Mouse (Mus musculus) adrenal gland, postnatal 4 days (tissue): Measurements from ENCODE around the gene Cacna1g. TPM values are rescaled to one million over a fixed set of nuclear protein-coding genes. Genes with fewer than 3 reads are reported as not detected.

Experiments
- DNase-seq, 2 experiments: peaks; one replicate each; pipeline ENCODE4 v3.0.0; 2021 to 2022; ENCODE audit warnings: low spot score in 2 of 2, mixed read lengths in 2 of 2
- total RNA-seq, 2 experiments: library from RNA; stranded (reverse); gene quantifications; 2 replicates each; pipeline ENCODE4 v1.2.3; 2021

Cacna1g gene
- total RNA-seq, 2 experiments from 2014 or later = 8.7 to 12.0 TPM

DNA sequence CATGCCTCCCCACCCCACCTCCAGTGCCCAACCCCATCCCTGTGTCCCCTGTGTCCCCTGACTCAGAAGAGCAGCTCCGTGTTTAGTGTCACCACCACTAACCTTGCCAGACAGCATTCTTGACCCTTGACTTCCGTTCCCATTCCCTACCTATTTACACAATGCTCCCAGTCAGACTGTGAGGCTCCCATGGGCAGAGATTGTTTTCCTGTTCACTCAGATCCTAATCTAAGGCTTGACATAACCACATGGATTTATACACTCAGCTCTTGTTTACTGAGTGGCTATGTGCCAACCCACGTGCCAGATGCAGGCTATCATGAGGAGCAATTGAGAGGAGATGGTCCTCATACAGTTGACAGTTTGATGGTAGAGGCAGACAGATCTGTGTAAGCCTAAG lies 108.7 kb downstream of the Cacna1g start:
- DNase-seq = no peak

DNA sequence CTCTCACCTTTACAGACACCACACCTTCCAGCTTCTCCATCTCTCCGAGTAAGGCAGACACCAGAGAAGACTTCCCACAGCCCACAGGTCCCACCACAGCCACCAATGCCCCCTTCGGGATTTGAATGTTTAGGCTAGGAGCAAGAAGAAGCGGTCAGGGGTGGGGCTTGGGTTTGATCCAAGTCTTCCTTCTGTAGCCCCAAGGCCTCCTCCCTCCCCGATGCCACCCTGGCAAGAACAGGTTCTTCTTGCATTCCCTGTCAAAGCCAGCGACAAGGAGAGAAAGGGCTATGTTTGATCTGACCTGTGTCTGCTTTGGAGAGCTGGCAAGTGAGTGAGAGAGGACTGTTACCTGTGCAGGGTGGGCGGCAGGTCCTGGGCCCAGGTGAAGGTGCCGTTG lies 110.3 kb downstream of the Cacna1g start:
- no peak for DNase-seq

- no peak for DNase-seq
Observed at GRCm38 (mm10) chr11:94362101-94362500, 111.9 kb downstream of the Cacna1g start.

DNA sequence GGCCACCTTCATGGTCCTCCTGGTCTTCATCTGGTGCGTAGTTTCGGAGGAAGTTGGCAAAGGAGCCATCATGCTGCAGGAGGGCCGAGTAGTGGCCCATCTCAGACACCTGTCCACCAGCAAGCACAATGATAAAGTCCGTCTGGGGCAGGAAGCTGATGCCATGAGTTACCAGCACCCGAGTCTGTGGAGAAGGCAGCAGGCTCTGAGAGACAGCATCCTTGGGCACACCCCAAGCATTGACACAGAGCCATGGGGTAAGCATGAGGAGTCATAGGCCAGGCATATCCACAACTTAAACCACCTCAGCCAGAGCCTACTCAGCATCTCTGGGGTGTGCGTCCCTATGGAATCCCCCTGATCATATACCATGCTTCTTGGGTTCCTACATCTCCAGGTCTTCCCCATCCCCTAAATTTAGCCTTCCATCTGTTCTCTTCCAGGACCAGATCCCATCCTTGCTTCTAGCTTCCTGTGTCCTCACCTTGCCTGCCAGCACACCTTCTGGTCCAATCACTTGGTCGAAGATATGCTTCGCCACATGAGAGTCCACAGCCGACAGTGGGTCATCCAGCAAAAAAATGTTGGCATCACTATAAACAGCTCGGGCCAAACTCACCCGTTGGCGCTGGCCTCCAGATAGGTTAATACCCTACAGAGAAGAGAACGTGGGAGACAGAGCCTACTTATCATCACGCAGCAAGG lies 112.7 kb downstream of the Cacna1g start:
- DNase-seq = no peak

GRCm38 (mm10) chr11:94359168-94359567 lies 114.8 kb downstream of the Cacna1g start:
- no peak for DNase-seq

Other genes with a start within 250 kb of the Cacna1g start
- 1 to 10 TPM; 1.3 to 1.5 TPM for gene Wfikkn2, start 228.2 kb downstream of the Cacna1g start, total RNA-seq
- not detected for gene Gm21885, start 192.3 kb downstream of the Cacna1g start, total RNA-seq
- gene Luc7l3, start 152.2 kb downstream of the Cacna1g start, total RNA-seq = 100 to 1,000 TPM in 1 of 2 experiments, 10 to 100 TPM in 1; 92.6 to 110 TPM
- 100 to 1,000 TPM; 108 to 114 TPM for gene Ankrd40, start 146.2 kb downstream of the Cacna1g start, total RNA-seq
- gene Abcc3, start 81.2 kb downstream of the Cacna1g start, total RNA-seq = 10 to 100 TPM in 1 of 2 experiments, 1 to 10 TPM in 1; 7.9 to 11.7 TPM
- under 1 TPM in 1 of 2 experiments, not detected in 1; 0.11 TPM for gene Spata20, start 12.0 kb upstream of the Cacna1g start, total RNA-seq
- gene Epn3, start 25.8 kb upstream of the Cacna1g start, total RNA-seq = 10 to 100 TPM; 10.3 to 13.2 TPM
- gene Mycbpap, start 47.5 kb upstream of the Cacna1g start, total RNA-seq = 10 to 100 TPM in 1 of 2 experiments, 1 to 10 TPM in 1; 4.9 to 12.7 TPM
- 10 to 100 TPM; 14.5 to 15.3 TPM for gene Rsad1, start 75.1 kb upstream of the Cacna1g start, total RNA-seq
- under 1 TPM; 0.45 to 0.90 TPM for gene Chad, start 90.8 kb upstream of the Cacna1g start, total RNA-seq
- 10 to 100 TPM; 59.1 to 67.3 TPM for gene Acsf2, start 127.7 kb upstream of the Cacna1g start, total RNA-seq
- gene Lrrc59, start 155.6 kb upstream of the Cacna1g start, total RNA-seq = 100 to 1,000 TPM; 122 to 126 TPM
- gene Mrpl27, start 179.6 kb upstream of the Cacna1g start, total RNA-seq = 10 to 100 TPM; 79.8 to 88.5 TPM
- 1 to 10 TPM; 5.3 to 6.1 TPM for gene Eme1, start 179.8 kb upstream of the Cacna1g start, total RNA-seq
- 10 to 100 TPM; 30.3 to 32.7 TPM for gene Xylt2, start 203.3 kb upstream of the Cacna1g start, total RNA-seq
- gene Gm11541, start 230.3 kb upstream of the Cacna1g start, total RNA-seq = under 1 TPM; 0.22 to 0.37 TPM